Mouse (Mus musculus): Measurements from ENCODE around the gene Nlrp3. TPM values are rescaled to one million over a fixed set of nuclear protein-coding genes. Genes with fewer than 3 reads are reported as not detected.

Nlrp3 gene
- polyA plus RNA-seq, 1 experiment, result 0.04 TPM

GRCm38 (mm10) chr11:59505839-59506712, 35.3 kb upstream of the Nlrp3 start:
- Histone ChIP-seq H3ac (ENCODE audit: control insufficient read depth, insufficient read length, low read depth) (peak overlapping the region; percentile 82), H3K27me3 (ENCODE audit: control insufficient read depth, insufficient read depth, insufficient read length) (no peaks in the 10 kb centered on the region), H3K79me3 (ENCODE audit: low read depth) (peaks cover 25% of the 10 kb centered on the region), H3K4me3 (ENCODE audit: insufficient read depth, poor library complexity, severe bottlenecking) (peak overlapping the region; percentile 99), H3K36me3 (ENCODE audit: control insufficient read depth, insufficient read depth) (peaks cover 39% of the 10 kb centered on the region), H3K79me2 (ENCODE audit: control insufficient read depth, insufficient read depth) (peaks cover 58% of the 10 kb centered on the region)
- TF ChIP-seq MYOG (IDR thresholded peaks at IDR 0.05; ENCODE audit: control insufficient read depth, extremely low read depth, insufficient read length), result no peak
- no peak for TF ChIP-seq MYOD1 (IDR thresholded peaks at IDR 0.05; ENCODE audit: control insufficient read depth, insufficient read length, low read depth)
- TF ChIP-seq CTCF (IDR thresholded peaks at IDR 0.05; ENCODE audit: control insufficient read depth, insufficient read depth, insufficient read length), result no peak
- no peak for TF ChIP-seq USF1 (IDR thresholded peaks at IDR 0.05; ENCODE audit: low read depth)
- TF ChIP-seq MAX (IDR thresholded peaks at IDR 0.05), result peak; percentile 22
- TF ChIP-seq FOSL1 (IDR thresholded peaks at IDR 0.05; ENCODE audit: insufficient read depth, low read length, poor library complexity, severe bottlenecking), result no peak
- TF ChIP-seq CEBPB (IDR thresholded peaks at IDR 0.05; ENCODE audit: low read depth), result peak; percentile 9

DNA sequence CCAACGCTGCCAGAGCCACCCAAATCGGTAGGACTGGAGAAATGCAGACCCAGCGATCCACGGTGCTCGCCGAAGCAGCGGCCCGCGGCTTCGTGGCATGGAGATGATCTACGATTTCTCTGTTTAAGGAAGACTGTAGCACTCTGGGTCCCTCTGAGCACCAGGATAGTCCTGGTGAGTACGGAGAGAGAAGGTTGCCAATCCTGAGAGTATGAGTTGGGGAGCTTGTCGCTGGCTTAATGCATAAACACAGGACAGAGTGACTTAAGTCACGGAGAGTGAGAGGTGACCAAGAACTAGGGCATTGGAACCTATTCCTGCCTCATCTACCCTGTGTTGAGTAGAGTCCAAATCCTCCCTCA, 34.7 kb upstream of the Nlrp3 start:
- H3K79me2 ChIP-seq (ENCODE audit: control insufficient read depth, insufficient read depth), result peaks cover 58% of the 10 kb centered on the region
- TF ChIP-seq CEBPB (IDR thresholded peaks at IDR 0.05; ENCODE audit: low read depth) (no peak), MAX (IDR thresholded peaks at IDR 0.05) (no peak), MYOG (IDR thresholded peaks at IDR 0.05; ENCODE audit: control insufficient read depth, extremely low read depth, insufficient read length) (no peak), MYOD1 (IDR thresholded peaks at IDR 0.05; ENCODE audit: control insufficient read depth, insufficient read length, low read depth) (no peak), CTCF (IDR thresholded peaks at IDR 0.05; ENCODE audit: control insufficient read depth, insufficient read depth, insufficient read length) (no peak), FOSL1 (IDR thresholded peaks at IDR 0.05; ENCODE audit: insufficient read depth, low read length, poor library complexity, severe bottlenecking) (no peak), USF1 (IDR thresholded peaks at IDR 0.05; ENCODE audit: low read depth) (no peak)
- peaks cover 25% of the 10 kb centered on the region for H3K79me3 ChIP-seq (ENCODE audit: low read depth)
- peak overlapping the region; percentile 64 for H3ac ChIP-seq (ENCODE audit: control insufficient read depth, insufficient read length, low read depth)
- H3K27me3 ChIP-seq (ENCODE audit: control insufficient read depth, insufficient read depth, insufficient read length), result no peaks in the 10 kb centered on the region
- H3K4me3 ChIP-seq (ENCODE audit: insufficient read depth, poor library complexity, severe bottlenecking), result peak overlapping the region; percentile 99
- H3K36me3 ChIP-seq (ENCODE audit: control insufficient read depth, insufficient read depth), result peaks cover 35% of the 10 kb centered on the region

DNA sequence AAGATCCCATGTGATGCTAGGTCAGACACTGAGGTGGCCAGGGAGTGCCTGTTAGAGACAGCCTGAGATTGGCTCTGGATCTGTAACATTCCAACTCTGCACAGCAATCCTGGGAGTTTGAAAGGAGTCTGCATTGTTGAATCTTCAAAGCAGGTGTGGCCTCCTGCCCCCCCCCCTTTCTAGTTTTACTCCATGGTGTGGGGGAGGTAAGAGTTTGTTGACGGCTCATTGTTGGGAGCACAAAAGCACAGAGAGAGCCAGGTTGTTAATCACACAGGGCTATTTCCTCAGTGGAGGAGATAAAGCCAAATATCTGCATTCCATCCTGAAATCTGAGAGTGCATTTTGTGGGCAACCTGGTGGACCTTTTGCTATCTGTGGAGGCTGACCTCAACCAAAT, 29.8 kb upstream of the Nlrp3 start:
- no peak overlapping the region for H3K4me3 ChIP-seq (ENCODE audit: insufficient read depth, poor library complexity, severe bottlenecking)
- no peak overlapping the region for H3ac ChIP-seq (ENCODE audit: control insufficient read depth, insufficient read length, low read depth)
- H3K27me3 ChIP-seq (ENCODE audit: control insufficient read depth, insufficient read depth, insufficient read length), result no peaks in the 10 kb centered on the region
- H3K36me3 ChIP-seq (ENCODE audit: control insufficient read depth, insufficient read depth), result peaks cover 3% of the 10 kb centered on the region
- no peak for TF ChIP-seq MYOG (IDR thresholded peaks at IDR 0.05; ENCODE audit: control insufficient read depth, extremely low read depth, insufficient read length)
- peaks cover 16% of the 10 kb centered on the region for H3K79me2 ChIP-seq (ENCODE audit: control insufficient read depth, insufficient read depth)
- H3K79me3 ChIP-seq (ENCODE audit: low read depth), result no peaks in the 10 kb centered on the region

DNA sequence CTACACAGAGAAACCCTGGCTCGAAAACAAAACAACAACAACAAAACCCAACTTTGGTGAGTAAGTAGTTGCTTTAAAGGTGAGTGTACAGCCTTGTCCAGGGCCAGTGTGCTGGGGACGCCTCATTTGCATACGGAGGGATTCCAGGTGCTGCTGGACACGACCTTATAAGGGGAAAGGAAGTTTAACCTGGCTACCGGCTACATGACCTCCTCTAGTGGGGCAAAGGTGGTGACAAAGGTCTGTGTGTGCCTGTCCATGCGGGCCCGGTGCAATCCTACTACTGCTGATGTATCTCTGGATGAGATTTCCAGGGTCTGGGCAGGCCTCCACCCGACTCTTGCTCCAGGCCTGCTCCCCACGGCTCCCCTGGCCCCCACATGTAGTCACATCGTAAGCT, 28.6 kb upstream of the Nlrp3 start:
- Histone ChIP-seq H3K4me3 (ENCODE audit: insufficient read depth, poor library complexity, severe bottlenecking) (no peak overlapping the region), H3K79me3 (ENCODE audit: low read depth) (no peaks in the 10 kb centered on the region), H3K79me2 (ENCODE audit: control insufficient read depth, insufficient read depth) (peaks cover 4% of the 10 kb centered on the region), H3K36me3 (ENCODE audit: control insufficient read depth, insufficient read depth) (peaks cover 3% of the 10 kb centered on the region), H3ac (ENCODE audit: control insufficient read depth, insufficient read length, low read depth) (no peak overlapping the region), H3K27me3 (ENCODE audit: control insufficient read depth, insufficient read depth, insufficient read length) (no peaks in the 10 kb centered on the region)
- no peak for TF ChIP-seq FOSL1 (IDR thresholded peaks at IDR 0.05; ENCODE audit: insufficient read depth, low read length, poor library complexity, severe bottlenecking)
- TF ChIP-seq MYOD1 (IDR thresholded peaks at IDR 0.05; ENCODE audit: control insufficient read depth, insufficient read length, low read depth), result no peak
- no peak for TF ChIP-seq CEBPB (IDR thresholded peaks at IDR 0.05; ENCODE audit: low read depth)
- TF ChIP-seq MAX (IDR thresholded peaks at IDR 0.05), result no peak
- TF ChIP-seq CTCF (IDR thresholded peaks at IDR 0.05; ENCODE audit: control insufficient read depth, insufficient read depth, insufficient read length), result no peak
- TF ChIP-seq MYOG (IDR thresholded peaks at IDR 0.05; ENCODE audit: control insufficient read depth, extremely low read depth, insufficient read length), result no peak
- no peak for TF ChIP-seq USF1 (IDR thresholded peaks at IDR 0.05; ENCODE audit: low read depth)

DNA sequence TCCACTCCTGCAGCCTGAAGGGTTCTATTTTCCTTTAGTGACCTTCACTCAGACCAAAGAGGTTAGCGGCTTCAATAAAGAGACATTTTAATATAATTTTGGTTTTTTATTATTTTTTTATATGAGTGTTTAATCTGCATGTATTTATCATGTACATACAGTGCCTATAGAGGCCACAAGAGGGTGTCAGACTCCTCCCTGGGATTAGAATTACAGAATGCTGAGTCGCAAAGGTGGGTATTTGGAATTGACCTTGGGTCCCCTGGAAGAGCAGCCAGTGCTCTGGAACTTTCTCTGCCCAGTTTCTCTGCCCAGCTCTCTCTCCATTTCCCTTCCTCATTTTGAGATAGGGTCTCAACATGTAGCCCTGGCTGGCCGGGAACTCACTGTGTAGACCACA, 27.8 kb upstream of the Nlrp3 start:
- Histone ChIP-seq H3ac (ENCODE audit: control insufficient read depth, insufficient read length, low read depth) (no peak overlapping the region), H3K27me3 (ENCODE audit: control insufficient read depth, insufficient read depth, insufficient read length) (no peaks in the 10 kb centered on the region), H3K79me3 (ENCODE audit: low read depth) (no peaks in the 10 kb centered on the region), H3K79me2 (ENCODE audit: control insufficient read depth, insufficient read depth) (no peaks in the 10 kb centered on the region), H3K36me3 (ENCODE audit: control insufficient read depth, insufficient read depth) (peaks cover 3% of the 10 kb centered on the region), H3K4me3 (ENCODE audit: insufficient read depth, poor library complexity, severe bottlenecking) (no peak overlapping the region)
- TF ChIP-seq CTCF (IDR thresholded peaks at IDR 0.05; ENCODE audit: control insufficient read depth, insufficient read depth, insufficient read length), result no peak
- no peak for TF ChIP-seq MAX (IDR thresholded peaks at IDR 0.05)
- TF ChIP-seq MYOD1 (IDR thresholded peaks at IDR 0.05; ENCODE audit: control insufficient read depth, insufficient read length, low read depth), result no peak

- TF ChIP-seq USF1 (IDR thresholded peaks at IDR 0.05; ENCODE audit: low read depth), result no peak
- no peak for TF ChIP-seq CTCF (IDR thresholded peaks at IDR 0.05; ENCODE audit: control insufficient read depth, insufficient read depth, insufficient read length)
- no peak for TF ChIP-seq CEBPB (IDR thresholded peaks at IDR 0.05; ENCODE audit: low read depth)
- no peak for TF ChIP-seq FOSL1 (IDR thresholded peaks at IDR 0.05; ENCODE audit: insufficient read depth, low read length, poor library complexity, severe bottlenecking)
- no peak for TF ChIP-seq MAX (IDR thresholded peaks at IDR 0.05)
- no peak for TF ChIP-seq MYOG (IDR thresholded peaks at IDR 0.05; ENCODE audit: control insufficient read depth, extremely low read depth, insufficient read length)
- TF ChIP-seq MYOD1 (IDR thresholded peaks at IDR 0.05; ENCODE audit: control insufficient read depth, insufficient read length, low read depth), result no peak
- no peak overlapping the region for H3ac ChIP-seq (ENCODE audit: control insufficient read depth, insufficient read length, low read depth)
- peaks cover 3% of the 10 kb centered on the region for H3K36me3 ChIP-seq (ENCODE audit: control insufficient read depth, insufficient read depth)
- H3K79me2 ChIP-seq (ENCODE audit: control insufficient read depth, insufficient read depth), result no peaks in the 10 kb centered on the region
- H3K4me3 ChIP-seq (ENCODE audit: insufficient read depth, poor library complexity, severe bottlenecking), result no peak overlapping the region
- H3K79me3 ChIP-seq (ENCODE audit: low read depth), result no peaks in the 10 kb centered on the region
- H3K27me3 ChIP-seq (ENCODE audit: control insufficient read depth, insufficient read depth, insufficient read length), result no peaks in the 10 kb centered on the region
These were observed 27.0 kb upstream of the Nlrp3 start for GRCm38 (mm10) chr11:59514381-59514780.

Data from C2C12 (cell line).